Mouse (Mus musculus) telencephalon, adult 2 months (tissue): ENCODE measurements at regions not wholly inside any gene's neighbourhood (a gene's known extent, or its start where the extent isn't known, plus 50 kb on each side); places are given as distances from the start of the nearest gene placed in this dataset.

Experiments used
- DNase-seq: peaks from one replicate; pipeline ENCODE4 v3.0.0-alpha.2; 2011; ENCODE audit warnings: low read depth, low spot score

GRCm38 (mm10) chr9:14173631-14174323, 101.1 kb upstream of the Sesn3 start:
- no peak for DNase-seq

- no peak for DNase-seq
Observed at GRCm38 (mm10) chr9:14174324-14175040, 100.4 kb upstream of the Sesn3 start.

DNA sequence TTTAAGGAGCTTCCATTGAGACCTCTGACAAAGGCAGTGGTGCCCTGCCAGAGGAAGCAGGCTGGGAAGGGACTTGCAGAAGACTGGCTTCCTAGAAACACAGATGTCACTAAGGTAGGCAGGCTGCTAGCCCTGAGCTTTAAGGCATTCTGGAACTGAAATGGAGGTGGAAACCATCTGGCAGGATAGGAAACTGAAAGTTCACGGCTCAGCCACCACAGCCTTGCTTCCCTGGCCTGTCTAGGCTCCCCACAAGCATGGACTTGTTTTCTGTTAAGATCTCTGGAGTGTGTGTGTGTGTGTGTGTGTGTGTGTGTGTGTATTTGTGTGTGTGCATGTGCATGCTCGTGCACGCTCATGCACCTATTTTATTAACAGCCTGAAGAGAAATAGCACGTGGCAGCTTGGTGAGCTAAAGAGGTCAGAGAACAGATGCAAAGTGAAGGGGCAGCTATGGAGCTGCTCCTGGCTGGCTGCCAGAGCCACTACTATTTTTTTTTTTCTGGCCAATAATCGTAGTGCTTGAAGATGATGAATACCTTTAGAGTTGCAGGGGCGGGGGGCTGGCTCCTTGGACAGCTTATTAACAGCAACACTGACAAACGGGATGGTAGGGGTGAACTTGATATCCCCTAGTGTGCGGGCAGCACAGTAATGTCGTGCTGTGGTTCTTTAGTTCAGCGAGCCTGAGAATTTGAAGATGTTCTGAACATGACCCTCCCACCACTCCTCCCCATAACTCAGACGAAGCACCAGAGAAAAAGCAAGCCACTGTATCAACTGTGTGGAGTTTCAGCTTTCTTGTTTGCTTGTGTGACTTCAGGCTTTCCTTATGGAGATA, 99.6 kb upstream of the Sesn3 start:
- no peak for DNase-seq

DNA sequence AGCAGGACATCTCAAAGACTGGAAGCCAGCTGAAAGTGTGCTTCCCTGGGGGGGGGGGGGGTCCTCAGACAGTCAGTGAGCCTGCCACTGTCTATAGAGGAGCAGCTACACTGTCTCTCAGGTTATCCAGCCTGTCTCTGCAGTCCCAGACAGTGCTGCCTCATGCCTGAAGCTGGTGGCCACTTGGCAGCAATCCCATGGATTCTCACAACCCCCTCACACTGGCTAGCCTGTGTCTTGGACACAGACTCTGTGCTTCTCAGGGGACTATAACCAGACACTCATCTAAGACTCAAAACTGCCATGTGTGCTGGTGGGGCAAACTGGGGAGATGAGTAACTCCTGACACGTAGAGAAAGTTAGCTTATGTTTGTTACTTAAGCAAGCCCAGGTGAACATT, 95.1 kb upstream of the Sesn3 start:
- DNase-seq, result no peak

- no peak for DNase-seq
Observed at GRCm38 (mm10) chr9:14184261-14184660, 90.6 kb upstream of the Sesn3 start.

DNA sequence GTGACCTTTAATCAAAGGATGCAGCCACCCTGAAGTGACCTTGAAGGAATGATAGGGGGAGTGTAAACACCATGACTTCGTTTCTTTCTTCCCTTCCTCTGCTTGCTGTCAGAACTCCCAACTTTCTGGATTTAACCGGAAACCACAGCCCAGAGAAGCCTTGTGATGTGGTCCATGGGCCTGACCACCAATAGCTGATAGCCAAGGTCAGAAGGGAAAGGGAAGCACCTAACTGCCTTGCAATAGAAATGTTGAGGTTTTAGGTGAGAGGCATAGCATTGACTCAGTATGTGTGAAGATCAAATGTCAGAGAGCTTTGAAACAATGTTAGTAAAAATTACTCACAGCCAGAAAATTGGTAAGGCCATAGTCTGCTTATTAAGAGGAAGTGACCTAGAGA, 89.2 kb upstream of the Sesn3 start:
- no peak for DNase-seq

DNA sequence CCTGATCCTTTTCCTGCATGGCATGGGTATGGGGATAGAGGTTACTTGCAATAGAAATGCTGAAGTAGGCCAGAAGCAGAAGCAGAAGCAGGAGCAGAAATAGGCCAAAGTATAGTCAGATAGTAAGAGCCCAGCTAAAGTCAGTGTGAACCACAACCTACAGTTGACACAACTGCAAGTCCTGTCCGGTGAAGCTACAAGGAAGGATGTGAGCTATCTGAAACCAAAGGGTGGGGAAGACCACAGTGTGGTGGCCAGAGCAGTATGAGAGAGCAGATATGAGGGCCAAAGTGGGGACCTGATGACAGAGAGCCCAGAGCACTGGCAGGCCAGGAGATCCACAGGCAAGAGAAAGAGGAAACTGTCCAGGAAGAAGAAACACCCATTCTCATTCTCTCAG, 87.1 kb upstream of the Sesn3 start:
- no peak for DNase-seq

GRCm38 (mm10) chr9:14188504-14188903, 86.4 kb upstream of the Sesn3 start:
- no peak for DNase-seq

- no peak for DNase-seq
Observed at GRCm38 (mm10) chr9:14190660-14191059, 84.2 kb upstream of the Sesn3 start.

GRCm38 (mm10) chr9:14194748-14195147, 80.1 kb upstream of the Sesn3 start:
- no peak for DNase-seq

- DNase-seq, result no peak
Observed at GRCm38 (mm10) chr9:14199116-14199515, 75.8 kb upstream of the Sesn3 start.

GRCm38 (mm10) chr9:14199983-14200700, 74.7 kb upstream of the Sesn3 start:
- DNase-seq, result no peak

- no peak for DNase-seq
Observed at GRCm38 (mm10) chr9:14200852-14201251, 74.0 kb upstream of the Sesn3 start.

GRCm38 (mm10) chr9:14202551-14203306, 72.1 kb upstream of the Sesn3 start:
- DNase-seq, result no peak

- no peak for DNase-seq
Observed at GRCm38 (mm10) chr9:14203307-14203695, 71.6 kb upstream of the Sesn3 start.

- DNase-seq, result no peak
Observed at GRCm38 (mm10) chr9:14203768-14204416, 71.0 kb upstream of the Sesn3 start.

GRCm38 (mm10) chr9:14204817-14205216, 70.0 kb upstream of the Sesn3 start:
- DNase-seq, result no peak

DNA sequence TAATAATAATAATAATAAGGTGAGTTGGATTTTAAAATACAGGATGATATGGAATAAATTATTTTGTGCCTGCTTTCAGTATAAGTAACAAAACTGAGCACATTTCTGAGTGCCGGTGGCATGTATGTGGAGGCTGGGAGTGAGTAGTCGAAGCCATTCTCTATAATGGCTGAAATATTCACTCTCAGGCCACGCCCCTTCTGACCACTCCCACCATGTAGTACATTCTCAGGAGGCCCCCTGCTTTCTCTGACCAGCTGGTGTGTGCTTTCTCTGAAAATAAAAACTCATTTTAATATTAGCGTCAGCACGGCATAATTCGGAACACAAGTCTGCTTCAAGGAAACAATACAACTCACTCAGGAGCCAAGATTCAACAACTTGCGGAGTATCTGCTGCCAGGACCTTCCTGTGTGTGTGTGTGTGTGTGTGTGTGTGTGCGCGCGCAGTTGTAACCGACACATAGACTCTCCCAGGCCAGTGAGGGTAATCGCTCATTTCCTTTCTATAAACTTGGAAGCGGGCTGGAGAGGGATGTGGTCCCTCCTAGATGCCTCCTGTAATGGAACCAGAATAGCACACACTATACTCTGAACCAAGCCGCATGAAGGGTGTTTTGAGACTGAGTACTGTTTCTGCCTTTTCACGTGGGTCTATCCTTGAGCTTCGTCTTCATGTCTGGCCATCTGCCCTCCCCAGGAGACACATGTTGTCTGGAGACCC, 67.9 kb upstream of the Sesn3 start:
- no peak for DNase-seq

GRCm38 (mm10) chr9:14207561-14207936, 67.3 kb upstream of the Sesn3 start:
- DNase-seq, result no peak

DNA sequence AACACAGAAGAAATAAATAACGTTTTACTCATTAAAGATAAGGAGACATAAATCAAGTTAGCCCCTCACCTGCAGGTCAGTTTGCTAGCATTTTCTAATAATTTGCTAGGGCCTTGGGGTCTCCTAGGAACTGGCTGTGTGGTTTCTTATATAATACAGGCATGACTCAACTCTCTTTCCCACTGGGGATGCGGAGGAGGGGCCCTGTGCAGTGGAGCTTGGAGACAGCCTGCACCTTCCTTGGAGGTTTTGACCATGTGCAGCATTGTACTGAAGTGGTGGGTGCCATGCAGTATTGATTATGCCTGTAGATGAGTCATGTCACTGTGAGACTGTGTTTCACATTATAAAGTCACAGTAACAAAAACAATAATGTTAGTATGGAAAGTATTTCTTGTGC, 61.6 kb upstream of the Sesn3 start:
- peak; percentile 33 for DNase-seq
